Mouse (Mus musculus) gastrocnemius, adult 18-20 months (tissue): ENCODE data around the gene Cldn34c4. TPM values are rescaled to one million over a fixed set of nuclear protein-coding genes. Genes with fewer than 3 reads are reported as not detected.

Experiments used
- DNase-seq: peaks from one replicate; pipeline ENCODE4 v3.0.0; 2021; ENCODE audit warnings: low spot score
- long read RNA-seq, 2 experiments: library from polyadenylated mRNA; stranded (forward); transcript quantifications; one replicate each; pipeline ENCODE4 v2.0.0; 2021
- total RNA-seq, 2 experiments: library from RNA; stranded (reverse); gene quantifications; 2 replicates each; pipeline ENCODE4 v1.2.3; 2021

Cldn34c4 gene
- total RNA-seq, result not detected
- long read RNA-seq, experiment 1, result 0 reads
- long read RNA-seq, experiment 2, result 0 reads

GRCm38 (mm10) chrX:127736454-127736853 is at the start of gene Cldn34c4:
Gene Cldn34c4, minus strand, starts transcription at chrX:127736554.
- no peak for DNase-seq

GRCm38 (mm10) chrX:127747062-127747461 is 10.7 kb upstream of the Cldn34c4 start:
- DNase-seq, result no peak
